Mouse (Mus musculus) E14TG2a.4 (cell line): ENCODE measurements at regions not wholly inside any gene's neighbourhood (a gene's known extent, or its start where the extent isn't known, plus 50 kb on each side); places are given as distances from the start of the nearest gene placed in this dataset.

Source experiments
- H3K27me3 ChIP-seq: 2 replicates; pipeline ENCODE4 v1.6.1; 2014; ENCODE audit warnings: low read length, control low read depth; ENCODE audit not compliant: insufficient read depth
- H3K36me3 ChIP-seq: 2 replicates; pipeline ENCODE4 v1.6.1; 2014; ENCODE audit warnings: low read length, control low read depth; ENCODE audit not compliant: insufficient read depth
- H3K4me1 ChIP-seq: replicated peaks from 2 replicates; pipeline ENCODE4 v1.6.1; 2014; ENCODE audit warnings: low read depth, low read length, control low read depth
- H3K4me3 ChIP-seq: replicated peaks from 2 replicates; pipeline ENCODE4 v1.5.1; 2014; ENCODE audit warnings: mild to moderate bottlenecking, low read length
- H3K9me3 ChIP-seq: 2 replicates; pipeline ENCODE4 v1.6.1; 2014; ENCODE audit warnings: low read length, control low read depth
- CTCF ChIP-seq: conservative IDR thresholded peaks from 2 replicates; pipeline ENCODE4 v1.5.1; 2014; ENCODE audit warnings: low read length
- NANOG ChIP-seq: IDR thresholded peaks from 2 replicates; pipeline ENCODE4 v1.6.1; 2014; ENCODE audit warnings: borderline replicate concordance, low read length, mixed read lengths
- POU5F1 ChIP-seq: IDR thresholded peaks from 2 replicates; pipeline ENCODE4 v1.6.1; 2014; ENCODE audit warnings: low read length, borderline replicate concordance

GRCm38 (mm10) chr8:36029445-36029844 is 263.9 kb downstream of the Gm19410 start:
- TF ChIP-seq POU5F1 (no peak), NANOG (no peak), CTCF (no peak)

GRCm38 (mm10) chr8:36030237-36030636 is 264.6 kb downstream of the Gm19410 start:
- 0 out of 2 replicates have a peak, but pooled peaks cover 1% of the 10 kb centered on the region for H3K27me3 ChIP-seq
- no peaks in the 10 kb centered on the region for H3K36me3 ChIP-seq
- no peaks in the 10 kb centered on the region for H3K9me3 ChIP-seq
- no peak for TF ChIP-seq NANOG
- TF ChIP-seq CTCF: no peak
- no peak for TF ChIP-seq POU5F1
- no peak overlapping the region for H3K4me3 ChIP-seq
- no peaks in the 10 kb centered on the region for H3K4me1 ChIP-seq

More at GRCm38 (mm10) chr8:36029445-36029844, 263.9 kb downstream of the Gm19410 start:
- peaks cover 8% of the 10 kb centered on the region for H3K9me3 ChIP-seq
- no peak overlapping the region for H3K4me3 ChIP-seq
- 0 out of 2 replicates have a peak, but pooled peaks cover 7% of the 10 kb centered on the region for H3K27me3 ChIP-seq
- H3K36me3 ChIP-seq: no peaks in the 10 kb centered on the region
- no peaks in the 10 kb centered on the region for H3K4me1 ChIP-seq

GRCm38 (mm10) chr8:36031966-36032719 is 266.6 kb downstream of the Gm19410 start:
- H3K36me3 ChIP-seq: no peaks in the 10 kb centered on the region
- H3K4me1 ChIP-seq: no peaks in the 10 kb centered on the region
- no peaks in the 10 kb centered on the region for H3K27me3 ChIP-seq
- H3K9me3 ChIP-seq: no peaks in the 10 kb centered on the region
- H3K4me3 ChIP-seq: no peak overlapping the region
- TF ChIP-seq POU5F1 (no peak), CTCF (no peak), NANOG (no peak)

GRCm38 (mm10) chr8:36035339-36035738 is 269.7 kb downstream of the Gm19410 start:
- Histone ChIP-seq H3K9me3 (no peaks in the 10 kb centered on the region), H3K27me3 (no peaks in the 10 kb centered on the region), H3K4me3 (no peak overlapping the region), H3K36me3 (no peaks in the 10 kb centered on the region), H3K4me1 (no peaks in the 10 kb centered on the region)
- TF ChIP-seq CTCF: no peak

- Histone ChIP-seq H3K4me3 (no peak overlapping the region), H3K36me3 (no peaks in the 10 kb centered on the region), H3K27me3 (no peaks in the 10 kb centered on the region), H3K4me1 (no peaks in the 10 kb centered on the region), H3K9me3 (no peaks in the 10 kb centered on the region)
- TF ChIP-seq CTCF (no peak), POU5F1 (no peak), NANOG (no peak)
These were observed 270.7 kb downstream of the Gm19410 start for GRCm38 (mm10) chr8:36036271-36036670.

- Histone ChIP-seq H3K9me3 (no peaks in the 10 kb centered on the region), H3K36me3 (no peaks in the 10 kb centered on the region), H3K27me3 (no peaks in the 10 kb centered on the region), H3K4me1 (no peaks in the 10 kb centered on the region), H3K4me3 (no peak overlapping the region)
- TF ChIP-seq NANOG (no peak), CTCF (no peak), POU5F1 (no peak)
These were observed 275.8 kb downstream of the Gm19410 start for GRCm38 (mm10) chr8:36041222-36041864.

- H3K4me3 ChIP-seq: no peak overlapping the region
- TF ChIP-seq POU5F1 (no peak), NANOG (no peak), CTCF (no peak)
- H3K27me3 ChIP-seq: no peaks in the 10 kb centered on the region
- no peaks in the 10 kb centered on the region for H3K9me3 ChIP-seq
- peaks cover 5% of the 10 kb centered on the region for H3K4me1 ChIP-seq
- H3K36me3 ChIP-seq: no peaks in the 10 kb centered on the region
These were observed 277.0 kb downstream of the Gm19410 start for GRCm38 (mm10) chr8:36042594-36042993.
